Mouse (Mus musculus): ENCODE data around the gene Gm11032.

GRCm38 (mm10) chr11:4598411-4598810 lies 21.5 kb upstream of the Gm11032 start:
- TF ChIP-seq CTCF (IDR thresholded peaks at IDR 0.05; ENCODE audit: borderline replicate concordance, insufficient read depth, low read depth, low read length): no peak
- TF ChIP-seq POLR2A (IDR thresholded peaks at IDR 0.05; ENCODE audit: borderline replicate concordance, insufficient read depth, low read length): no peak
